Mouse (Mus musculus) forebrain, embryonic 10.5 days (tissue): ENCODE measurements around the gene Dkk2. TPM values are rescaled to one million over a fixed set of nuclear protein-coding genes. Genes with fewer than 3 reads are reported as not detected.
A peak's percentile ranks its signal among the peaks of the same experiment; 100 is the strongest.
"Not testable (repeated sequence)": the region's sequence is repeated elsewhere in the genome, so short reads cannot be mapped to it uniquely, and the experiment has no call there.

Source experiments
- DNase-seq: peaks from one replicate; pipeline ENCODE4 v3.0.0-alpha.2; 2017; ENCODE audit warnings: low spot score; ENCODE audit errors: extremely low spot score
- H3K27ac ChIP-seq: fragments of 300-500 bp; sonication (generic); 2 replicates; pipeline ENCODE4 v1.5.1; 2016; ENCODE audit warnings: mild to moderate bottlenecking
- H3K27me3 ChIP-seq: fragments of 300-500 bp; sonication (generic); 2 replicates; pipeline ENCODE4 v1.6.1; 2016; ENCODE audit warnings: mild to moderate bottlenecking; ENCODE audit not compliant: poor library complexity, severe bottlenecking
- H3K36me3 ChIP-seq: fragments of 300-500 bp; sonication (generic); replicated peaks from 2 replicates; pipeline ENCODE4 v1.6.1; 2016; ENCODE audit warnings: mild to moderate bottlenecking, moderate library complexity
- H3K4me1 ChIP-seq: fragments of 300-500 bp; sonication (generic); 2 replicates; pipeline ENCODE4 v1.6.1; 2016
- H3K4me3 ChIP-seq: fragments of 300-500 bp; sonication (generic); 2 replicates; pipeline ENCODE4 v1.5.1; 2016; ENCODE audit warnings: mild to moderate bottlenecking, moderate library complexity
- H3K9me3 ChIP-seq: fragments of 300-500 bp; sonication (generic); 2 replicates; pipeline ENCODE4 v1.6.1; 2016; ENCODE audit warnings: mild to moderate bottlenecking, moderate library complexity
- WGBS: fragments of 180-500 bp; shearing (Covaris S2); methylation state at CpG from one replicate; pipeline ENCODE4 v1.1.7; 2016; 5-methylcytosine and 5-hydroxymethylcytosine counted together
- polyA plus RNA-seq: library from polyadenylated mRNA; unstranded; fragments of >200 nt; fragmentation: Nextera tagmentation; extraction: Ambion mirVana; gene quantifications from 2 replicates; pipeline ENCODE4 v1.2.1, GENCODE M21; 2016

The Dkk2 gene
- 2.9 and 4.2 TPM in 2 replicates for polyA plus RNA-seq

GRCm38 (mm10) chr3:132085112-132085822, at the start of gene Dkk2:
Gene Dkk2, plus strand, starts transcription at chr3:132085292.
- Histone ChIP-seq H3K9me3 (no peaks in the 10 kb centered on the region), H3K27me3 (peaks cover 44% of the 10 kb centered on the region), H3K27ac (peak within 1 kb of the TSS; percentile 48), H3K4me3 (peak within 1 kb of the TSS; percentile 63), H3K4me1 (peaks cover 38% of the 10 kb centered on the region), H3K36me3 (no peaks in the 10 kb centered on the region)
- WGBS, result under 1% methylated on average over 33 of the region's 33 CpGs
- peak; percentile 43 for DNase-seq

DNA sequence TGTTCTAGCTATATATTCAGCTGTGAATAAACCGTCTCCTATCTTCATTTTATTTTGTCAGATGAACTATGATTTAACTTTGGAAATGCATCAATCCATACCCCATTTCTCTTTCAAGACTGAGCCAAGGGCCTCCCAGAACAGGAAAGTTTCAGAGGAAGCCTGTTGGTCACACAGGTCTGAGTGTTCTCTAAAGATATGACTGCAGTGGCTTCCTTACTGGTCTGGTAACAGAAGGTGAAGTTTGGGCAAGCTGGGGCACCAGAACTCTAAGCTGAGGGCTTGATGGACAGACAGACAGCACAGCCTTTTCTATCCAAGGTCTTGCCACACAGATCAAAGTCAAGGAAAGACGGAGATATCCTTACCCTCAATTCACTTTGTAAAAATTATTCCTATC, 48.4 kb upstream of the Dkk2 start:
- Histone ChIP-seq H3K27ac (no peak overlapping the region), H3K9me3 (no peaks in the 10 kb centered on the region), H3K36me3 (no peaks in the 10 kb centered on the region), H3K4me3 (no peak overlapping the region), H3K27me3 (no peaks in the 10 kb centered on the region), H3K4me1 (peaks cover 24% of the 10 kb centered on the region)
- no peak for DNase-seq
- 92% methylated on average over 2 of the region's 2 CpGs for WGBS

GRCm38 (mm10) chr3:132037670-132038069, 47.4 kb upstream of the Dkk2 start:
- Histone ChIP-seq H3K36me3 (no peaks in the 10 kb centered on the region), H3K4me3 (no peak overlapping the region), H3K27me3 (no peaks in the 10 kb centered on the region), H3K4me1 (peaks cover 20% of the 10 kb centered on the region), H3K9me3 (no peaks in the 10 kb centered on the region), H3K27ac (no peak overlapping the region)
- 60% methylated on average over 10 of the region's 10 CpGs for WGBS
- no peak for DNase-seq

DNA sequence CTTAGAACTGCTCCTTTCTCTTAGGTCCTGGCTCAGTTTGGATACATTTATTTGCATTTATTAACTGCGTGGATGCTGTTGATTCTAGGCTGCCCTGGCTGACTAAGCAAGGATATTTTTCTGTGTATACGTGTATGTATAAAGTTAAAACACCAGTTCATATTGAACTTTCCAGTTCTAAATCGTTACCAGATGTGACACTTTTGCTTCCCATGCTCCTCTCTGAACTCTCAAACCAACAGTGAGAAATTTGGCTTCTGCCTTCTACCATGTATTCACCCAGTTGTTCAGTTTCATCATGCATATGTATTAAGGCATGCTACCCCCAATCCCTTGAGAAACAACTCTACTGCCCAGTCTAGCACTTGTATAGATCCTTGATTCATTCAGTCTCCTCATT, 45.0 kb upstream of the Dkk2 start:
- H3K4me3 ChIP-seq, result no peak overlapping the region
- H3K27me3 ChIP-seq, result no peaks in the 10 kb centered on the region
- peaks cover 5% of the 10 kb centered on the region for H3K4me1 ChIP-seq
- no peaks in the 10 kb centered on the region for H3K9me3 ChIP-seq
- no peaks in the 10 kb centered on the region for H3K36me3 ChIP-seq
- H3K27ac ChIP-seq, result no peak overlapping the region
- no peak for DNase-seq
- WGBS, result 77% methylated on average over 3 of the region's 3 CpGs

DNA sequence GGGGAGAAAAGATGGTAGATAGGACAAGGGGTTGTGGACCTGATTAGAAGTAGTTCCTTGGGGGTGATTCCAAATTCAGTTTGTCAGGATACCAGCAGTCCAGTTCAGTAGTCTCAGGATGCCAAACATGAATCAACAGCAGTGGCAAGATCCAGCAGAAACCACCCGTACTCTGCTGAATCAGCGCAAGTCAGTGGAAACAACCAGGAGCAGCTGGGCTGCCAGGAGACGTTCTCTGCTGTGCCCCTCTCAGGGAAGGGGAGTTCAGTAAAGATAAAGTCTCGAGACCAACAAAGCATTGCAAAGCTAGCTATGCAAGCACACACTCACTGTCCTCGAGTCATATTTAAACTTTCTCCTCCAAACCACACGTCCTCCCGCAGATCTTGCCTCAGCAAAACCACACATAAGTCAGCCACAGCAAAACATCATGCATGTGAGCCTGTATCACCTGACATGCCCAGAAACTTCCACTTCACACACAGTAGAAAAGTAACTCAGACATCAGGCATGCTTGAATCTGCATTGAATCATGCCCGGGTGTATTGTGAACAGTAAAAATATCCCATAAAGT, 34.1 kb upstream of the Dkk2 start:
- Histone ChIP-seq H3K9me3 (no peaks in the 10 kb centered on the region), H3K27me3 (no peaks in the 10 kb centered on the region), H3K4me3 (no peak overlapping the region), H3K36me3 (no peaks in the 10 kb centered on the region), H3K27ac (no peak overlapping the region), H3K4me1 (no peaks in the 10 kb centered on the region)
- no peak for DNase-seq
- WGBS, result 91% methylated on average over 8 of the region's 8 CpGs

GRCm38 (mm10) chr3:132062816-132063215, 22.3 kb upstream of the Dkk2 start:
- H3K27ac ChIP-seq, H3K4me3 ChIP-seq, H3K4me1 ChIP-seq, H3K27me3 ChIP-seq, H3K36me3 ChIP-seq, DNase-seq, H3K9me3 ChIP-seq: not testable (repeated sequence)
- WGBS, result 83% methylated on average over 1 of the region's 1 CpGs

DNA sequence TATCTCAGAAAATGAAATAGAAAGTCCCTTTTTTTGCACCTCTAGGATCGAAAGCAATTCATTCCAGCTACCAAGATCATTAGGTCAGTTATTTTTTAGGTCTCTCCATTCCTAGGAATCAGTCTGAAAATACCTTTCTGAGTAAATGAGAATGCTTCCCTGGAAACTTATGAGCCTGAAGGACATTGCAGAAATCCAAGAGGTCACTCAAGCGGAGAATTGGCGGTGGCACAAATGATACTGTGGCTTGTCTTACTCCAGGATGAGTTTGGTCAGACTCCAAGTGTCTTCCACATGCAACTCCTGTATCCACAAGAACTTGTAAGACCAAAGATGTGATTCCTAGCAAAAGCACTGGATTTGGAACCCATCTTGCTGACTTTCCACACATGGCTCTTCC, 21.7 kb upstream of the Dkk2 start:
- 94% methylated on average over 3 of the region's 3 CpGs for WGBS
- no peaks in the 10 kb centered on the region for H3K27me3 ChIP-seq
- no peak for DNase-seq
- H3K9me3 ChIP-seq, result no peaks in the 10 kb centered on the region
- no peak overlapping the region for H3K4me3 ChIP-seq
- H3K27ac ChIP-seq, result no peak overlapping the region
- H3K4me1 ChIP-seq, result no peaks in the 10 kb centered on the region
- H3K36me3 ChIP-seq, result no peaks in the 10 kb centered on the region

DNA sequence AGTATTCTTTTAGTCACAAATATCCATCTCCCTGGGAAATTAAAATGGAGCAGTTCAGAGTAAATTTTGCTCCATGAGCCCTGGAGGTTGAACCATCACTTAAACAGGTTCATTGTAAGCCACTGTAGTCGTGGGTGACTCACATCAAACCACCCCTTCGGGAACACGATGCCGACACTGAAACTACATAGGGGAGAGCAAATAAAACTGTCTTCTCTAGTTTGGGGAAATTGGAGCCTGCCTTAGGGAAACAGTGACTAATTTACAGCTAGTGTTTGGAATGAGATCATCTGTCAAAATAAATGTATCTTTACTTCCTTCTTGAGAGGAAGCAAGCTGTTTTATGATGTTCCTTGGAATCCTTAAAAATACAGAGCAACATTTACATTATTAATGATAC, 21.1 kb upstream of the Dkk2 start:
- 87% methylated on average over 4 of the region's 4 CpGs for WGBS
- Histone ChIP-seq H3K27ac (no peak overlapping the region), H3K36me3 (no peaks in the 10 kb centered on the region), H3K4me1 (no peaks in the 10 kb centered on the region), H3K27me3 (no peaks in the 10 kb centered on the region), H3K9me3 (no peaks in the 10 kb centered on the region), H3K4me3 (no peak overlapping the region)
- DNase-seq, result no peak

- Histone ChIP-seq H3K4me1 (no peaks in the 10 kb centered on the region), H3K27me3 (no peaks in the 10 kb centered on the region), H3K27ac (no peak overlapping the region), H3K9me3 (no peaks in the 10 kb centered on the region), H3K36me3 (no peaks in the 10 kb centered on the region), H3K4me3 (no peak overlapping the region)
- no peak for DNase-seq
- WGBS, result 83% methylated on average over 1 of the region's 1 CpGs
These were observed 20.2 kb upstream of the Dkk2 start for GRCm38 (mm10) chr3:132064920-132065319.

GRCm38 (mm10) chr3:132070949-132071348, 14.1 kb upstream of the Dkk2 start:
- H3K4me3 ChIP-seq, result no peak overlapping the region
- no peak overlapping the region for H3K27ac ChIP-seq
- H3K9me3 ChIP-seq, result no peaks in the 10 kb centered on the region
- 39% methylated on average over 2 of the region's 2 CpGs for WGBS
- no peaks in the 10 kb centered on the region for H3K4me1 ChIP-seq
- no peaks in the 10 kb centered on the region for H3K27me3 ChIP-seq
- H3K36me3 ChIP-seq, result no peaks in the 10 kb centered on the region
- no peak for DNase-seq

DNA sequence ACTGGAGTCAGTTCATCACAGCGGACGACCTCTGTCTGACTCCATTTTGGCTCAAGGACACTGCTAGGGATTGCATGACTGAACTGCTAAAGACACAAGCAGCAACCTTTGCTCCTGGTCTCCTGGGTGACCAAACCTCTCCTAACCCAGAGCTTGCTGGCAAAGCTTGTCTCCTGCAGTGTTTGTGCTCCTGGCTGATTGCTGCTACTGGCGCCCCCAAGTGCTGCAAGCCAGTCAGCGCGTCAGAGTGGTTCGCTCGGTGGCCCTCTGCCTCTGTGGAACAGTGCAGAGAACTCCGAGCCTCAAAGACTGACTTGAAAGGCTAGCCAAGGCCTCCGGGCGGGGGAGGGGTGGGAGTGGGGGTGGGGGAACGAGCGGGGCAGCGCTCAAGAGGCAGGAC, 1.1 kb upstream of the Dkk2 start:
- Histone ChIP-seq H3K4me3 (peak overlapping the region; percentile 63), H3K27ac (peak overlapping the region; percentile 48), H3K9me3 (no peaks in the 10 kb centered on the region), H3K27me3 (peaks cover 44% of the 10 kb centered on the region), H3K36me3 (no peaks in the 10 kb centered on the region), H3K4me1 (peaks cover 38% of the 10 kb centered on the region)
- peak; percentile 76 for DNase-seq
- 3% methylated on average over 13 of the region's 13 CpGs for WGBS

- Histone ChIP-seq H3K9me3 (no peaks in the 10 kb centered on the region), H3K27me3 (peaks cover 44% of the 10 kb centered on the region), H3K27ac (peak overlapping the region; percentile 48; the same call in 1 of the 2 replicates), H3K4me3 (peak overlapping the region; percentile 63), H3K4me1 (peaks cover 38% of the 10 kb centered on the region), H3K36me3 (no peaks in the 10 kb centered on the region)
- DNase-seq, result no peak
- under 1% methylated on average over 8 of the region's 8 CpGs for WGBS
These were observed 412 bp upstream of the Dkk2 start for GRCm38 (mm10) chr3:132084680-132085079.

DNA sequence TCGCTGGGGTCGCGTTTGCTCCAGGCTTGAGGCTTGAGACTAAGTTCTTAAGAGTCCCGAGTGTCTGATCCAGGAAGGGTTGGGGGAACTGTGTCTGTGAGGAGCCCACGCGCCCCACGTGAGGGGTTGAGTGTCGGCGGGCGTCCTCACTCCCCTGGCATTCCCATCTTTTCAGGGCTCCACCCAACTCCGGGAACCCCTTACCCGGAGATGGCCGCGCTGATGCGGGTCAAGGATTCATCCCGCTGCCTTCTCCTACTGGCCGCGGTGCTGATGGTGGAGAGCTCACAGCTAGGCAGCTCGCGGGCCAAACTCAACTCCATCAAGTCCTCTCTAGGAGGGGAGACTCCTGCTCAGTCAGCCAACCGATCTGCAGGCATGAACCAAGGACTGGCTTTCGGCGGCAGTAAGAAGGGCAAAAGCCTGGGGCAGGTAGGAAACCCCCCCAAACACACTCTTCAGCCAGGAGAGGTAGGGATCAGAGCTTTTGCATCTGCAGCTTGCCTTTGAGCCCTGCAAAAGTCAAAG, 795 bp downstream of the Dkk2 start:
- Histone ChIP-seq H3K4me3 (peak overlapping the region; percentile 63), H3K27me3 (peaks cover 44% of the 10 kb centered on the region), H3K36me3 (no peaks in the 10 kb centered on the region), H3K4me1 (peaks cover 38% of the 10 kb centered on the region), H3K9me3 (no peaks in the 10 kb centered on the region), H3K27ac (0 out of 2 replicates have a peak overlapping the region, but pooled peaks have one; percentile 44)
- under 1% methylated on average over 23 of the region's 23 CpGs for WGBS
- peak; percentile 43 for DNase-seq
